Mouse (Mus musculus) limb, embryonic 15.5 days (tissue): ENCODE results near the gene Apoo. TPM values are rescaled to one million over a fixed set of nuclear protein-coding genes. Genes with fewer than 3 reads are reported as not detected.
"Not testable (repeated sequence)": the region's sequence is repeated elsewhere in the genome, so short reads cannot be mapped to it uniquely, and the experiment has no call there.

Experiments
- ATAC-seq: fragments of 200-750 bp; cut with Nextera tagmentation; 2 replicates; pipeline ENCODE4 v1.8.0; 2017; ENCODE audit warnings: low read depth, moderate TSS enrichment; ENCODE audit not compliant: insufficient number of reproducible peaks, low FRiP score, low TSS enrichment
- H3K27ac ChIP-seq: fragments of 300-500 bp; sonication (generic); 2 replicates; pipeline ENCODE4 v1.5.1; 2015; ENCODE audit warnings: moderate library complexity, mild to moderate bottlenecking, inconsistent platforms
- H3K27me3 ChIP-seq: fragments of 300-500 bp; sonication (generic); 2 replicates; pipeline ENCODE4 v1.6.1; 2015; ENCODE audit warnings: inconsistent platforms
- H3K36me3 ChIP-seq: fragments of 300-500 bp; sonication (generic); 2 replicates; pipeline ENCODE4 v1.6.1; 2015; ENCODE audit warnings: inconsistent platforms
- H3K4me1 ChIP-seq: fragments of 300-500 bp; sonication (generic); 2 replicates; pipeline ENCODE4 v1.6.1; 2015; ENCODE audit warnings: inconsistent platforms
- H3K4me2 ChIP-seq: fragments of 300-500 bp; sonication (generic); 2 replicates; pipeline ENCODE4 v1.6.1; 2015; ENCODE audit warnings: mild to moderate bottlenecking, inconsistent platforms
- H3K4me3 ChIP-seq: fragments of 300-500 bp; sonication (generic); 2 replicates; pipeline ENCODE4 v1.5.1; 2015; ENCODE audit warnings: mild to moderate bottlenecking, inconsistent platforms
- H3K9ac ChIP-seq: fragments of 300-500 bp; sonication (generic); 2 replicates; pipeline ENCODE4 v1.6.1; 2015; ENCODE audit warnings: inconsistent platforms
- H3K9me3 ChIP-seq: fragments of 300-500 bp; sonication (generic); 2 replicates; pipeline ENCODE4 v1.6.1; 2016; ENCODE audit warnings: inconsistent platforms
- WGBS: fragments of 180-500 bp; shearing (Covaris S2); methylation state at CpG from one replicate; pipeline ENCODE4 v1.1.7; 2015; 5-methylcytosine and 5-hydroxymethylcytosine counted together
- polyA plus RNA-seq: library from polyadenylated mRNA; unstranded; fragments of >200 nt; fragmentation: Nextera tagmentation; extraction: Ambion mirVana; gene quantifications from 2 replicates; pipeline ENCODE4 v1.2.1, GENCODE M21; 2015

Apoo gene
- 68.3 and 69.6 TPM in 2 replicates for polyA plus RNA-seq

DNA sequence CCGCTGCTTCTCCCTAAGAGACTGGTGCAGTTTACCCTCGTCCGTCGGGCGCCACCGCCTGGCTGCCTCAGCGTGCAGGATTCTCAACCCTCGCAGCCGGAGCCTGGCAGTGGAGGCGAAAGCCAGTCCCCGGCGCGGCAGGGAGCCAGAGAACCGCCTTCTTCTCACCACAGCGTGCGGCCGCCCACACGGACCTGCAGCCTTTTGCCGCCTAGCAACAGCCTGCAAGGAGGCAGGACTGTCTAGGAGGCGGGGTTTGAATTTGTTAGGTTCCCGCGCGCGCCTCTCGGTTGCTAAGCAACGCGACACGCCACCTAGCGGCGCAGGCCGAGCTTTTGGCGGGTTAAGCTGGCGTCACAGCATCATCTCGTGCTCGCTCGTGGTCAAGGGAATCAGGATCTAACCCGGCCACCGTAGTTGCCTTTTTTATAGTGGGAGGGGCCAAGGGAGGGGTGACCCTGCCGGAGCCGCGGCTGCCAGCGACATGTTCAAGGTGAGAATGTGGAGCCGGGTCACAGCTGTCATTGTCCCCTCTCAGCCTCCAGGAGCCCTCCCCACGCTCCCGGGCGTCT, at the start of gene Apoo, which contains the start of gene Fam90a1b:
Gene Apoo, plus strand, starts transcription at position 448 of the 572 bp plus-strand sequence.
Gene Fam90a1b, minus strand, starts transcription at position 108 of the 572 bp plus-strand sequence.
- peak; percentile 98 for ATAC-seq
- Histone ChIP-seq H3K36me3 (no peaks in the 10 kb centered on the region), H3K4me3 (peak within 1 kb of the TSS; percentile 59), H3K27me3 (peaks cover 43% of the 10 kb centered on the region), H3K27ac (peak within 1 kb of the TSS; percentile 69), H3K4me1 (no peaks in the 10 kb centered on the region), H3K4me2 (peak within 1 kb of the TSS; percentile 52), H3K9ac (peak within 1 kb of the TSS; percentile 14; the same call in 1 of the 2 replicates), H3K9me3 (no peaks in the 10 kb centered on the region)
- 18% methylated on average over 46 of the region's 46 CpGs for WGBS

DNA sequence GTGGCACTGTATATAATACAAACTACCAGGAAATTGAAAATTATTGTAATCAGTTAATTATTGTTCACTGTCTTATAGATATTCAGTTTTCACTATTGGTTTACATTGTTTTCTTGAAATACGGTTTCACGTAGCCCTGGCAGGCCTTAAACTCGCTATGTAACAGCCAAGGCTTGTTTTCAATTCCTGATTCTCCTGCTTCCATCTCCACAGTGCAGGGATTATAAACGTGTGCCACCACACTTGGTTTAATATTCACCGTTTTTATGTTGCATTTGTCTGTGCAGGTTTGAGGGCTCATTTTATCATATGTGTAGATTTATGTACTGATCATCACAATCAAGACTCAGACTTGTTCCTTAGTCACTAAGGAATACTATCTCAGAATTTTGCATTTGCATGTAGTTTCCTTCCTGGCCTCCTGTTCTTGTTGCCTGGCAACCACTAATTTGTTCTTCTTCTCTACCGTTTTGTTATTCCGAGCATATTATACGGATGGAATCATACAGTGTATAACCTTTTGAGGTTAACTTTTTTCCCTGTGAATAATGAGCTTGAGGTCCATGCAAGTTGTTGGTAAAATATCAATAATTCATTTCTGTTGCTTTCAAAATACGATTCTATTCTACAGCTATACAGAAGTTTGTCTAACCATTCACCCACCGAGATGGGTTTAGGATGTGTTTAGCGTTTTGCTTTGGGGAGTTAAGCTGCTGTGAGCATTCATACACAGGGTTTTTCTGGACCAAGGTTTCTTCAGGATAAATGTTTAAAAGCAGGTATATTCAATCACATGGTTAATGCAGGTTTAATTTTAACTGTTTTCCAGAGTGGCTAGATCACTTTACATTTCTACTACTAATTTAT, 45.6 kb upstream of the Apoo start:
- Histone ChIP-seq H3K9me3 (no peaks in the 10 kb centered on the region), H3K9ac (no peak overlapping the region), H3K27ac (no peak overlapping the region), H3K4me1 (no peaks in the 10 kb centered on the region), H3K36me3 (no peaks in the 10 kb centered on the region), H3K27me3 (peaks cover 29% of the 10 kb centered on the region; the same call in 1 of the 2 replicates), H3K4me3 (no peak overlapping the region), H3K4me2 (no peak overlapping the region)
- WGBS = 80% methylated on average over 11 of the region's 11 CpGs
- no peak for ATAC-seq

DNA sequence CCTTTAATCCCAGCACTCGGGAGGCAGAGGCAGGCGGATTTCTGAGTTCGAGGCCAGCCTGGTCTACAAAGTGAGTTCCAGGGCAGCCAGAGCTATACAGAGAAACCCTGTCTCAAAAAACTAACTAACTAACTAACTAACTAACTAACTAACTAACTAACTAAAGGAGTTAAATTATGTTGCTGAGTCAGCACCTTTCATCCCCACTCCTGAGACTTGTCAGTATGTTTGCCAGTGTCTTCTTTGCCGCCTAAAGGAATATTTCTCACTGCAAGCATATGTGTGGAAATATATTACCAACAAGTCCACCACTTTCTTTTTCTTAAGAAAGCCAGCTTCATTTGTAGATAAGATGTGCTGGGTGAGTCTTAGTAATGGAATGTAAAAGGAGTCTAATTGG, 23.3 kb upstream of the Apoo start:
- not testable (repeated sequence) for H3K36me3 ChIP-seq, H3K4me3 ChIP-seq, H3K9ac ChIP-seq, H3K4me2 ChIP-seq, H3K9me3 ChIP-seq, ATAC-seq, H3K4me1 ChIP-seq, H3K27ac ChIP-seq
- WGBS = 97% methylated on average over 4 of the region's 4 CpGs
- peaks cover 24% of the 10 kb centered on the region; the same call in 1 of the 2 replicates for H3K27me3 ChIP-seq

DNA sequence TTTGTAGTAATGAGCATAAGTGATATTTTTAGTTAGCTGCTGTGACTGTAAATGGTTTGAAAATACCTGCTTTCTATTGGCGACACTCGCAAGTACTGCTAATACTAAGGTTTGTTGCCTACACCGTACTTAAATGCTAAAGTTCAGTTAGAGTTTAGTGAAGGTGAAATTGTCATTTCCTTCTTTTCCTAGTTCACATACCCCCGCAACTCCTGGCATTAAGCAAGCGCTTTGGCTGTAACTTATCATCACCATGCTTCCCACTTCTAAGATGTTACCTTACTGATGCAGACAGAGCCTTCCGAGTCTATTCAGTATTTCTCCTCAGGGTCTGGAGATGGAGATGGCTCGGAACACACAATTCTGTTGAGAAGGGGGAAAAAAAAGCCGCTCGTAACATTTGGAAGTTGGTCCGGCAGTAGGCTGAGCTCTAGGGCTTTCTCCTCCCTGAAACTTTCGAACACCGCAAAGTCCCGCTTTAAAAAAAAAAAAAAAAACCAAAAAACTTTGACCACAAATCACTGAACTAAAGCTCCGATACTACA, 1.5 kb upstream of the Apoo start:
- no peak for ATAC-seq
- H3K27ac ChIP-seq = no peak overlapping the region
- no peak overlapping the region for H3K9ac ChIP-seq
- H3K27me3 ChIP-seq = peaks cover 44% of the 10 kb centered on the region
- 24% methylated on average over 14 of the region's 14 CpGs for WGBS
- H3K4me2 ChIP-seq = peak overlapping the region; percentile 52
- no peaks in the 10 kb centered on the region for H3K9me3 ChIP-seq
- H3K4me3 ChIP-seq = peak overlapping the region; percentile 59
- H3K4me1 ChIP-seq = no peaks in the 10 kb centered on the region
- H3K36me3 ChIP-seq = no peaks in the 10 kb centered on the region

DNA sequence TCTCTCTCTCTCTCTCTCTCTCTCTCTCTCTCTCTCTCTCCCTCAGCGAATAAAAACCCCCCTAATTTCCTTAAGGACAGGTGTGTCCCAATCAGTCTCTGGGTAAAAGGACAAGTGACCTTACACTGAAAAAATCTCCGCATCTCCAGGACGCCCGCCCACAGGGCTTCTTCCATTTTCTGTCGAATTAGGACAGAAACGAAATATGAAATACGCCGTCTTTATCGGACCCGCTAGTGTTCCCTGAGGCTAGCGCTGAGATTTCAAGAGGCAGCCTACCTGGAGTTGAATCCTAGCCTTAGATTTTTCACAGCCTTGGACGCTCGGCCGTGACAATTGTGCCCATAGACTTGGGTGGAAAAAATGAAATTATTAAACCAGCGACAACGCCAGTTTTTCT, 888 bp upstream of the Apoo start:
- WGBS = 17% methylated on average over 15 of the region's 16 CpGs
- Histone ChIP-seq H3K27ac (no peak overlapping the region), H3K4me1 (no peaks in the 10 kb centered on the region), H3K4me3 (peak overlapping the region; percentile 59), H3K36me3 (no peaks in the 10 kb centered on the region), H3K27me3 (peaks cover 44% of the 10 kb centered on the region), H3K9me3 (no peaks in the 10 kb centered on the region), H3K9ac (no peak overlapping the region), H3K4me2 (peak overlapping the region; percentile 52)
- no peak for ATAC-seq

DNA sequence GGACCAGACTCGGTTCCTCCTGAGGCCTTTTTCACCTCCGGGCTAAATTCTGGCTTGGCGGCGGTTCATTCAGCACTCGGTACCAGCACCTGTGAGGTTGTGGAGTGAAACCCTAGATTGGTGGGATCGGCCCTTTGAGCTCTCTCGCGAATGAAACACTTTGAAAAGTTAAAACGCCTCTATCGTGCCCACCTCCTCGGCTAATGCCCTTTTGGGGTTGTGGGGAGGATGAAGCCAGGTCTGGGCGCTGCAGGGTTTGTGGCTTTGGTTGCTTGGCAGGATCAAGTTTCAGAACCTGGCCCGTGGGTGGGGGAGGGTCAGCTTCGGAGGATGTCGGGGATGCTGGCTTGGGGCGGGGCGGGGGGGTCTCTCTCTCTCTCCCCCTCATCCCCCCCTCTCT, 331 bp downstream of the Apoo start:
- H3K36me3 ChIP-seq = no peaks in the 10 kb centered on the region
- H3K9ac ChIP-seq = peak overlapping the region; percentile 14; the same call in 1 of the 2 replicates
- 21% methylated on average over 16 of the region's 17 CpGs for WGBS
- H3K27me3 ChIP-seq = peaks cover 40% of the 10 kb centered on the region
- H3K9me3 ChIP-seq = no peaks in the 10 kb centered on the region
- peak overlapping the region; percentile 69 for H3K27ac ChIP-seq
- peak overlapping the region; percentile 59 for H3K4me3 ChIP-seq
- ATAC-seq = peak; percentile 36; the same call in 1 of the 2 replicates
- H3K4me1 ChIP-seq = no peaks in the 10 kb centered on the region
- H3K4me2 ChIP-seq = peak overlapping the region; percentile 43

DNA sequence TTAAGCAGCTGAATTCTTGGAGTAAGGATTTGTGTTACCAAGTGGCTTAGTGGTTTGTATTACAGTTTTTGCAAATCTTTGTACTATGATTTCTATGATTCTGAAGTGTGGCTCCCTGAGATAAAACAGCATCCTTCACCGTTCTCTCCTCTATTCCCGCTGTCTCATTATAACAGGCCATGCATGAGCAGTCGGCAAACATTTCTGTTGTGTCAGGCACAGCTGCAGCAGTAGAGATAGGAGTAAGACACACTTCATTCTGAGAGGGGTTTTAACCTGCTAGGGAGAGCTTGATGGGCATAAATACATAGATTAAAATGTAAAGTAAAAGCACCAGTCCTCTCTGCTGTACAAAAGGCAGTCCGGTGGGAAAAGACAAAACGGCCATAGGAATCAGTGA, 11.8 kb downstream of the Apoo start:
- no peaks in the 10 kb centered on the region for H3K9me3 ChIP-seq
- no peak for ATAC-seq
- no peak overlapping the region for H3K9ac ChIP-seq
- H3K4me3 ChIP-seq = no peak overlapping the region
- WGBS = 79% methylated on average over 5 of the region's 5 CpGs
- H3K4me1 ChIP-seq = no peaks in the 10 kb centered on the region
- peaks cover 26% of the 10 kb centered on the region for H3K27me3 ChIP-seq
- H3K36me3 ChIP-seq = no peaks in the 10 kb centered on the region
- no peak overlapping the region for H3K27ac ChIP-seq
- H3K4me2 ChIP-seq = no peak overlapping the region

DNA sequence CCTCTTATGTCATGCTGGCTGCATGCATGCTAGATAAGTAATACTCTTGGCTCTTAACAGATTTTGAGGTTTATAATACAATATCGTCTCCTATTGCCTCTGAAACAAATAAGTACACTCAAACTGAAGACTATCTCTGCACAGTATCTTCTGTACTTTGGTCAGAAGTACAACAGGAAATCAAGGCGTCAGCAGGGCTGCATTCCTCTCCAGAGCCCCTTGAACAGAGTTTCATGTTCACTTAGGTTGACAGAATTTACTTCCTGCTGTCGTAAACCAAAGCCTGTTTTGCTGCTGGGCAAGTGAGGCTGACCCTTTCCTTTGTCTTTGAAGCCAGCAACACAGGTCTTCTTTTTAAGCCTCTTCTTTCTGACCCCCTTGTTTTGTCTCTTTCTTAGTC, 42.1 kb downstream of the Apoo start:
- H3K4me2 ChIP-seq = no peak overlapping the region
- no peaks in the 10 kb centered on the region for H3K36me3 ChIP-seq
- H3K9ac ChIP-seq = no peak overlapping the region
- 52% methylated on average over 3 of the region's 3 CpGs for WGBS
- H3K27me3 ChIP-seq = 0 out of 2 replicates have a peak, but pooled peaks cover 3% of the 10 kb centered on the region
- no peaks in the 10 kb centered on the region for H3K9me3 ChIP-seq
- H3K4me3 ChIP-seq = no peak overlapping the region
- H3K4me1 ChIP-seq = no peaks in the 10 kb centered on the region
- no peak overlapping the region for H3K27ac ChIP-seq
- ATAC-seq = no peak

DNA sequence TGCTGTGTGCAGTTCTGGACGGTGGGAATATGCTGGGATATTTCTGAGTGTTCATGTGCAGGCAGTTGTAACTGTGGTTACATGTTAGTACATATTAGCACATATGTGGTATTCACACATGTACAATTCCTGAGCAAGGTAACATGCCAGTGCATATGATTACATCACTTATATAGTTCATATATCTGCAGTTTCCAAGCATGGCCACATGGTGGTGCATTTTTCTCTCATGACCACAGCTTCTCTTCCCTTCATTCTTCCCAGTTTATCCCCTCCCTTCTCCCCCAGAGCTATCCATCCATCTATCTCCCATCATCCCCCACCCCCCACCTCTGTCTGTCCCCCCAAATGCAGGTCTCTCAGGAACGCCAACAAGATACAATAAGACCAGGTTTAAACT, 53.3 kb downstream of the Apoo start:
- no peaks in the 10 kb centered on the region for H3K9me3 ChIP-seq
- no peak overlapping the region for H3K4me2 ChIP-seq
- H3K27me3 ChIP-seq = peaks cover 6% of the 10 kb centered on the region; the same call in 1 of the 2 replicates
- no peak overlapping the region for H3K4me3 ChIP-seq
- H3K36me3 ChIP-seq = no peaks in the 10 kb centered on the region
- WGBS = 91% methylated on average over 2 of the region's 2 CpGs
- ATAC-seq = no peak
- H3K4me1 ChIP-seq = no peaks in the 10 kb centered on the region
- H3K9ac ChIP-seq = no peak overlapping the region
- H3K27ac ChIP-seq = no peak overlapping the region

DNA sequence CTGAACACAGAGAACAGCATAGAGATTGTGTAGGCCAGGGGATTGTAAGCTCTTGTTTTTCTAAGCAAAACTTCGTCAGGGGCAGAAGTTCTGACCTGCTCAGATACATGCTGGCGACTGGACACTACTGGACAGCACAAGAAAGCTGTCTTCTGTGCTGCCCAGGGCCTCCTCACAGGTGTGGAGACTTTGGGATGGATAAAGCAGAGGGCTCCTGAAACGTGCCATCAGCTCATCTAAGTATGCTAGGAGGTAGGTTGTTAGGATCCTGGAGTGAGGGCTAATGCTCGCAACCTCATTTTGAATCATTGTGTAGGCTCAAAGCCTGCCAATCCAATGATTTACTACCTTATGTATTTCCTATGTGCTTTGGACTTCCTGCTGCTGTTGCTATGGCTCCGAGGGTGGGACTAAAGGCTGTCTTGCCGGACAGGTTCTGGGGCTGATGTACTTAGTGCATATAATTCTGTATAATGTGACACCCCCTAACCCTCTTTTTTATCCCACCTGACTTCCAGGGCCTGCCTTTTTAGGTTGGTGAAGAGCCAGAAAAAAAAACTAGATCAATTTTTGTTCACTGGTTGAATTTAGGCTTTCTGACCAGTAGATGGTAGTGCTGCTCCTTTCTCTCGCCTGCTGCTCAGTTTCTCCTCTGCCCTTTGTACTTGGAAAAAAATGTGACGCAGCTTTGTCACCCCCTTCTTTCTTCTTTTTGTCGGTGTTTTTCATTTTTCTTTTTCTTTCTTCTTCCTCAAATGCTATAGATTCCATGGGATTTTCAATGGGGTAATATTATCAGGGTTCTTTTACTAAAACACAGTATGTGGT, 64.8 kb downstream of the Apoo start:
- no peaks in the 10 kb centered on the region for H3K36me3 ChIP-seq
- peaks cover 7% of the 10 kb centered on the region; the same call in 1 of the 2 replicates for H3K27me3 ChIP-seq
- WGBS = 40% methylated on average over 9 of the region's 9 CpGs

DNA sequence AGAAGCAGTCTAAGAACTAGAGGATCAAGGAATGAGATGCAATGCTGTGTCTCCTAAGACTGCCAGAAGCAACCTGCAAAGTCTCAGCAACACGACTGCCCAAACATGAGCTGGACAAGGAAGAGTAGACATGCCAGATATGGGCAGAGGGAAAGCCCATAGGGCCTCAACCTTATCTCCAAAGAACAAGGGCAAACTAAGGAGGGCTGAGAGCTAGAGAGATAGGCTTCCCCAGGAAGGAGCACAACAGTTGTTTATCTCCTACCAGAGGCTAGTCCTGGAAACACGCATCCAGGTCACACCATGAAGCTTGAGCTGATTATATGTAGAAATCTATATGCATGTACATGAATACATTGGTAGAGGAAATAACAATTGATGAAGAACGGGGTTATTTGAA, 78.5 kb downstream of the Apoo start:
- ATAC-seq, H3K9me3 ChIP-seq, H3K36me3 ChIP-seq, H3K27ac ChIP-seq, H3K4me3 ChIP-seq, H3K27me3 ChIP-seq, H3K4me1 ChIP-seq, H3K4me2 ChIP-seq, H3K9ac ChIP-seq: not testable (repeated sequence)
- no CpG with 5 or more reads among the region's 3 CpGs for WGBS

More for the DNA sequence above, 64.8 kb downstream of the Apoo start:
- Histone ChIP-seq H3K27ac (no peak overlapping the region), H3K9me3 (no peaks in the 10 kb centered on the region), H3K4me3 (no peak overlapping the region), H3K4me2 (no peak overlapping the region), H3K9ac (no peak overlapping the region), H3K4me1 (no peaks in the 10 kb centered on the region)
- ATAC-seq = no peak
